Mouse (Mus musculus) cortical plate, adult 2 months (tissue): ENCODE results near the gene Slc25a23.

Source experiments
- CTCF ChIP-seq: fragments of 200-500 bp; IDR thresholded peaks from 2 replicates; pipeline ENCODE4 v1.5.1; 2011; ENCODE audit warnings: mild to moderate bottlenecking, control low read depth, low read length; ENCODE audit not compliant: insufficient read depth; ENCODE audit errors: extremely low read depth
- POLR2A ChIP-seq: fragments of 200-500 bp; IDR thresholded peaks from 2 replicates; pipeline ENCODE4 v1.6.1; 2011; ENCODE audit warnings: mild to moderate bottlenecking, low read length, control low read depth; ENCODE audit not compliant: insufficient read depth; ENCODE audit errors: extremely low read depth

DNA sequence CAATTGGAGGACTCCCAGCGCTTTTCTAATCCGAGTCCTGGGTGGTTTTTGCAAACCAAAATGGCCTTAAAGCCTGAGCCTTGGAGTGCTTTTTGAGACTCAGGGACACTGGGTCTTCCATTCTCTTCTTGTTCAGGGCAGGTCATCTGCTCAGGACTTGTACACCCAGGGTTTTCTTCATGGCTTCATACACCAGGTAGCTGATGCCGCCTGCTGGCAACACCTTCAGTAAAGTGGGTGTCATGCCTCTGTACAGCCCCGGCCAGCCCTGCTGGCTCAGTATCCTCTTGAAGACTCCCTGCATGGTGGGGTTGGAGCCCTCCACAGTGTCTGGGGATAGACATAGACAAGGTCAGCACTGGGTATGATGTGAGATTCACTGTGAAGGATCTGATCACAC, 26.8 kb downstream of the Slc25a23 start:
- no peak for TF ChIP-seq POLR2A
- TF ChIP-seq CTCF: no peak
